In genomic region chr1:89688914-89689313, GRCm38 (mm10) we compare ENCODE assay signal across 9 mouse cellular contexts.
DNase-seq lines count a peak whose midpoint lies in the region; ATAC-seq lines count a peak whose summit lies in the region.
"Had no signal": no experiment of that assay in that cellular context is flagged by ENCODE, and none has a peak within 500 bp of the region (broad histone marks: within the 10 kb centered on the region; RNA-seq: fewer than 3 reads in every experiment).

No protein-coding gene starts in this region.

- ATAC-seq in kidney, embryonic 16.5 days (ENCODE audit: low FRiP score, low TSS enrichment), result peak; percentile 81
- ATAC-seq in hindbrain, embryonic 11.5 days (ENCODE audit: low FRiP score), result peak; percentile 57
- ATAC-seq in neural tube, embryonic 13.5 days (ENCODE audit: low read depth), result peak; percentile 45; the same call in 1 of the 2 replicates

- H3K9me3 ChIP-seq in kidney, embryonic 16.5 days (ENCODE audit: low read length), result no peaks in the 10 kb centered on the region
- H3K9me3 ChIP-seq in hindbrain, embryonic 11.5 days (ENCODE audit: control insufficient read depth, low read length), result no peaks in the 10 kb centered on the region
- no peaks in the 10 kb centered on the region for H3K9me3 ChIP-seq in neural tube, embryonic 13.5 days
- H3K9me3 ChIP-seq: limb, embryonic 13.5 days had no signal

- no peak overlapping the region for H3K9ac ChIP-seq in kidney, embryonic 16.5 days (replicated peaks; ENCODE audit: low read length)
- H3K9ac ChIP-seq in hindbrain, embryonic 11.5 days (ENCODE audit: low read depth, low read length), result no peak overlapping the region
- no peak overlapping the region for H3K9ac ChIP-seq in neural tube, embryonic 13.5 days
- H3K9ac ChIP-seq: limb, embryonic 13.5 days had no signal

- no peak overlapping the region for H3K4me3 ChIP-seq in kidney, embryonic 16.5 days (ENCODE audit: low read length)
- no peak overlapping the region for H3K4me3 ChIP-seq in hindbrain, embryonic 11.5 days (ENCODE audit: low read depth, low read length)
- H3K4me3 ChIP-seq in neural tube, embryonic 13.5 days, result no peak overlapping the region
- H3K4me3 ChIP-seq: limb, embryonic 13.5 days had no signal

- H3K36me3 ChIP-seq in kidney, embryonic 16.5 days (ENCODE audit: insufficient read depth, low read length), result peaks cover 10% of the 10 kb centered on the region
- H3K36me3 ChIP-seq in hindbrain, embryonic 11.5 days (ENCODE audit: control insufficient read depth, insufficient read depth, low read length), result peaks cover 3% of the 10 kb centered on the region; the same call in 1 of the 2 replicates
- peaks cover 31% of the 10 kb centered on the region for H3K36me3 ChIP-seq in neural tube, embryonic 13.5 days

- H3K4me1 ChIP-seq in kidney, embryonic 16.5 days (ENCODE audit: insufficient read depth, low read length), result peaks cover 14% of the 10 kb centered on the region
- H3K4me1 ChIP-seq in hindbrain, embryonic 11.5 days (replicated peaks; ENCODE audit: control insufficient read depth, insufficient read depth, low read length), result peaks cover 5% of the 10 kb centered on the region; the same call in 1 of the 2 replicates
- peaks cover 46% of the 10 kb centered on the region for H3K4me1 ChIP-seq in neural tube, embryonic 13.5 days (replicated peaks)

- 67% methylated on average over 10 of the region's 10 CpGs for WGBS in kidney, embryonic 16.5 days
- 46% methylated on average over 10 of the region's 10 CpGs for WGBS in hindbrain, embryonic 11.5 days
- WGBS in neural tube, embryonic 13.5 days, result 39% methylated on average over 10 of the region's 10 CpGs

- DNase-seq in kidney, postnatal 25 days, result no peak
- peak; percentile 81 to 90 for DNase-seq in adrenal gland, adult (ENCODE audit: inconsistent age in 2 of 2, low spot score in 1 of 2)
- DNase-seq in hindbrain, embryonic 11.5 days (ENCODE audit: low spot score), result peak; percentile 65
- no peak for DNase-seq in cerebellum, adult 8-10 months
- DNase-seq in layer of hippocampus, adult 18-20 months (ENCODE audit: low spot score in 2 of 2), result no peak

- H3K27me3 ChIP-seq in kidney, embryonic 16.5 days (ENCODE audit: insufficient read depth, low read length), result no peaks in the 10 kb centered on the region
- no peaks in the 10 kb centered on the region for H3K27me3 ChIP-seq in hindbrain, embryonic 11.5 days (ENCODE audit: control insufficient read depth, insufficient read depth, low read length)
- peaks cover 4% of the 10 kb centered on the region; the same call in 1 of the 2 replicates for H3K27me3 ChIP-seq in neural tube, embryonic 13.5 days
- H3K27me3 ChIP-seq: CH12.LX; limb, embryonic 13.5 days had no signal

- no peak overlapping the region; the same call in 1 of the 2 replicates for H3K27ac ChIP-seq in kidney, embryonic 16.5 days (ENCODE audit: low read length)
- no peak overlapping the region for H3K27ac ChIP-seq in hindbrain, embryonic 11.5 days (ENCODE audit: low read depth, low read length)
- H3K27ac ChIP-seq in neural tube, embryonic 13.5 days (replicated peaks), result peak overlapping the region; percentile 63
- H3K27ac ChIP-seq: limb, embryonic 13.5 days had no signal

- H3K4me2 ChIP-seq in kidney, embryonic 16.5 days (replicated peaks; ENCODE audit: low read depth, low read length), result no peak overlapping the region
- H3K4me2 ChIP-seq in hindbrain, embryonic 11.5 days (replicated peaks; ENCODE audit: low read depth, low read length), result no peak overlapping the region
- H3K4me2 ChIP-seq in neural tube, embryonic 13.5 days, result no peak overlapping the region
- H3K4me2 ChIP-seq: limb, embryonic 13.5 days had no signal

Comparison
In these comparisons a context has a peak if more than half of its experiments do, and no peak if none do; other contexts are left out.
1. DNase-seq: peak in adrenal gland, adult (2 of 2) and hindbrain, embryonic 11.5 days (single experiment); none in kidney, postnatal 25 days (0 of 2), cerebellum, adult 8-10 months (single experiment) and layer of hippocampus, adult 18-20 months (0 of 2).
2. Peak in every context shown above with its lines, with median percentiles within 50 percentile points of each other: ATAC-seq.